Mouse (Mus musculus) heart, embryonic 14.5 days (tissue): ENCODE measurements around the gene Col15a1. TPM values are rescaled to one million over a fixed set of nuclear protein-coding genes. Genes with fewer than 3 reads are reported as not detected.

Source experiments
- ATAC-seq: fragments of 200-750 bp; cut with Nextera tagmentation; 2 replicates; pipeline ENCODE4 v1.8.0; 2017; ENCODE audit warnings: low read depth, moderate TSS enrichment; ENCODE audit not compliant: insufficient number of reproducible peaks, insufficient read depth, low FRiP score
- H3K27ac ChIP-seq, 2 experiments: fragments of 200-500 bp in 1 of 2; fragments of 300-500 bp in 1 of 2; sonication (generic) in 1 of 2; replicated peaks in 1 of 2; 2 replicates each; pipeline ENCODE4 v1.5.1; 2012 to 2014; ENCODE audit warnings: low read depth in 2 of 2, low read length in 2 of 2, control low read depth in 1 of 2, mild to moderate bottlenecking in 1 of 2, mixed read lengths in 1 of 2; ENCODE audit not compliant: control insufficient read depth in 1 of 2, insufficient read depth in 1 of 2
- H3K27me3 ChIP-seq: fragments of 300-500 bp; sonication (generic); 2 replicates; pipeline ENCODE4 v1.6.1; 2014; ENCODE audit warnings: mild to moderate bottlenecking, low read length, control low read depth; ENCODE audit not compliant: control insufficient read depth, insufficient read depth
- H3K36me3 ChIP-seq: fragments of 300-500 bp; sonication (generic); 2 replicates; pipeline ENCODE4 v1.6.1; 2014; ENCODE audit warnings: mild to moderate bottlenecking, control low read depth, low read length, mixed read lengths; ENCODE audit not compliant: control insufficient read depth, insufficient read depth
- H3K4me1 ChIP-seq, 2 experiments: fragments of 200-500 bp in 1 of 2; fragments of 300-500 bp in 1 of 2; sonication (generic) in 1 of 2; 2 replicates each; pipeline ENCODE4 v1.6.1; 2012 to 2014; ENCODE audit warnings: low read length in 2 of 2, control low read depth in 1 of 2, mixed read lengths in 1 of 2; ENCODE audit not compliant: control insufficient read depth in 2 of 2, insufficient read depth in 2 of 2
- H3K4me2 ChIP-seq: fragments of 300-500 bp; sonication (generic); 2 replicates; pipeline ENCODE4 v1.6.1; 2014; ENCODE audit warnings: mild to moderate bottlenecking, low read length
- H3K4me3 ChIP-seq, 2 experiments: fragments of 200-500 bp in 1 of 2; fragments of 300-500 bp in 1 of 2; sonication (generic) in 1 of 2; 2 replicates each; pipeline ENCODE4 v1.5.1; 2012 to 2014; ENCODE audit warnings: low read length in 2 of 2, mild to moderate bottlenecking in 2 of 2, control low read depth in 1 of 2, low read depth in 1 of 2, moderate library complexity in 1 of 2; ENCODE audit not compliant: control insufficient read depth in 1 of 2, insufficient read depth in 1 of 2
- H3K9ac ChIP-seq: fragments of 300-500 bp; sonication (generic); 2 replicates; pipeline ENCODE4 v1.6.1; 2014; ENCODE audit warnings: mild to moderate bottlenecking, low read length
- H3K9me3 ChIP-seq: fragments of 300-500 bp; sonication (generic); 2 replicates; pipeline ENCODE4 v1.6.1; 2016; ENCODE audit warnings: low read length, control low read depth; ENCODE audit not compliant: control insufficient read depth
- WGBS: fragments of 180-500 bp; shearing (Covaris S2); extraction: QIAGEN DNeasy Blood & Tissue Kit; methylation state at CpG from one replicate; pipeline ENCODE4 v1.1.7; 2014; 5-methylcytosine and 5-hydroxymethylcytosine counted together
- polyA plus RNA-seq: library from polyadenylated mRNA; unstranded; fragments of >200 nt; fragmentation: Nextera tagmentation; extraction: Ambion mirVana; gene quantifications from 2 replicates; pipeline ENCODE4 v1.2.1, GENCODE M21; 2014

The Col15a1 gene
- polyA plus RNA-seq, 1 experiment from 2014 or later, result 8.0 TPM

DNA sequence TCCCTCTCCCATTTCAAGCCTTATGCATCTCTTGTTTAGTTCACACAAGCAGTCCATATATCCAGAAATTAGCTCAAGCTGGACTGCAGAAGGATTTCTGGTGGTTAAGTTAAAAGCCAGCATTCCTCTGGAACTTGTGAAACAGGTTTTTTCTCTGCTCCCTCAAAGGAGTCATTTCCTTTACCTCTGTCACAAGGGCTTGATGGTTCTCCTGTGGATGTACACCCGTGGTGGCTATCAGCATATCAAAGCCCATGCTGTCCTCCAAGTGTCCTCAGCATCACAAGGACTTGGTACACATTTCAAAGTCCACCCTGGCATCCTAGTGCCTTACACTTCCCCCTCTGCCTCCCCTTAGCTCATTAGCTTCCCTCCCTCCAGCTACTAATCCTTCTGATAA, 121.3 kb downstream of the Col15a1 start:
- no peak overlapping the region for H3K4me3 ChIP-seq
- no peaks in the 10 kb centered on the region for H3K36me3 ChIP-seq
- no peaks in the 10 kb centered on the region; a peak in 1 of 4 replicates for H3K4me1 ChIP-seq
- H3K27ac ChIP-seq, result no peak overlapping the region
- no peaks in the 10 kb centered on the region for H3K27me3 ChIP-seq
- WGBS, result 13% methylated on average over 1 of the region's 1 CpGs
- H3K9ac ChIP-seq, result no peak overlapping the region
- no peak for ATAC-seq
- no peak overlapping the region for H3K4me2 ChIP-seq
- H3K9me3 ChIP-seq, result no peaks in the 10 kb centered on the region

DNA sequence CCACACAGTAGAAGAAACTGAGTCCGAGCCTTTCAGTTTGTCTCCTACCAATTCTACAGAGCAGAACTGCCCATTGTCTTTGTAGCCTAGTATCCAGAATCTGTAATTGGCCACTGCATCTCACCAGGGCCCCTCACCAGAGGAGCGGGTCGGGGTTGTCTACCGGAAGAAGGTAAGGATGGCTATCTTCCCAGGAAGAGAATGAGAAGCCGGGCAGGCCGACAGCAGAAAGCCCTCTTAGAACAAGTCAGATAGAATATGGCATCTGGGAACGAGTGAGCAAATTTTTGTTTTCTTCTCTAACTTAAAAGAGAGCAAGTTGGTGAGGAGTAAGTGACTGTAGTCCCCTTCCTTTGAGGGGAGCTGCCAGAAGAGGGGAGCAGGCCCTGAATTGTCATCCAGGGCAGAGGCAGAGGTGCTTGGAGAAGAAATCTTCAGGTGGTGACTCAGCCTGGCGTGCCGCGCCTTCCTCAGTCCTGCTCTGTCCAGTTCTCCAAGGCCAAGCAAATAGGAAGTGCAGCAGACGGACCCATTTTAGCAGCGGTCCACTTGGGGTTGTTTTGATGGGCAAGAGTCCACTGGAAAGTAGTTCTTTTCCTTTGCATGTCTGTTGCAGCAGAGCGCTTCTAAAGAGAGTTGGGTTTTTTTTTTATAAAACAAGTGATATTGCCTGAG, 122.6 kb downstream of the Col15a1 start:
- no peak overlapping the region for H3K27ac ChIP-seq
- 79% methylated on average over 13 of the region's 13 CpGs for WGBS
- H3K27me3 ChIP-seq, result no peaks in the 10 kb centered on the region
- no peak overlapping the region for H3K4me3 ChIP-seq
- H3K9ac ChIP-seq, result no peak overlapping the region
- no peaks in the 10 kb centered on the region; a peak in 1 of 4 replicates for H3K4me1 ChIP-seq
- ATAC-seq, result no peak
- no peaks in the 10 kb centered on the region for H3K36me3 ChIP-seq
- H3K9me3 ChIP-seq, result no peaks in the 10 kb centered on the region
- no peak overlapping the region for H3K4me2 ChIP-seq

DNA sequence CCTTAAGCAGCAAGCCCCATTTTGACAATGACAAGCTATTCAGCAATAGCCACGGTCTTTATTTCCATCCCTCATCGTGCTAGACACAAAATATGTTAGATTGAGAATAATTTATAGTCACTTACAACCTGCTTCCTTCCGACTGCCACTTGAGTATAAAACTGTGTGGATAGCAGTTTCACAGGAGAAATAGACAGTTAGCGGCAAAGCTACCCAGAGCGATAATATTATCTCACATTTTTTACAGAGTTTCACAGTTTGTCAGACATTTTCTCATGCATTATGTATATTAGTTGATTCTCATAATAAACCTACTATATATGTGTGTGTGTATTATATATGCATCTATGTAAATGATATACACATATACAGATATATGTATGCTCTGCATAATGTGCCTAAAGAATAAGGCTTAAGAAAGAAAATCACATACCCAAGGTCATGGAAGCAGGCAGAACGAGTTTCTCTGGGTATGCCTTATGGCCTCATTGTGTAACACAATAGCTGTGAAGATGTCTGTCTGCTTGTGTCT, 124.9 kb downstream of the Col15a1 start:
- Histone ChIP-seq H3K9me3 (no peaks in the 10 kb centered on the region), H3K36me3 (no peaks in the 10 kb centered on the region), H3K27me3 (no peaks in the 10 kb centered on the region), H3K4me1 (no peaks in the 10 kb centered on the region; a peak in 1 of 4 replicates), H3K9ac (no peak overlapping the region), H3K27ac (no peak overlapping the region), H3K4me3 (no peak overlapping the region), H3K4me2 (no peak overlapping the region)
- 84% methylated on average over 6 of the region's 6 CpGs for WGBS
- no peak for ATAC-seq

DNA sequence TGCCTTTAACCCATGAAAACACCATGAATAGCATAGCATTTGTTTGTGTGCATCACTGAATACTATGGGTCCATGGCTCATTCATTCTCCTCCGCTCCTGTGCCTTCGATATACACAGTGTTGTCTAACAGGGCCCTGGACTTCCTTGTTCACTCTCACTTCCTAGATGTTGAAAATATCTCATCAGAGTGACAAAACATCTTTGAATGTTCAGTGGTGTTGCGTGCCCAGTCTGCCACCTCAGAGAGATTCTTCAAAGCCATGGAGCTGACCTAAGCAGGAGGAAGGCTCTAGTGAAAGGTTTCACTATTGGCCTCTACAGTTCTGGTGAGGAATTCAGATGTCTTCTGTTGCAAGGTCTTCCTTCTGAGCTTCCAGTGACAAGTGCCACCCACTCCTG, 125.6 kb downstream of the Col15a1 start:
- Histone ChIP-seq H3K9me3 (no peaks in the 10 kb centered on the region), H3K27me3 (no peaks in the 10 kb centered on the region), H3K9ac (no peak overlapping the region), H3K4me3 (no peak overlapping the region), H3K27ac (no peak overlapping the region), H3K4me2 (no peak overlapping the region), H3K36me3 (no peaks in the 10 kb centered on the region), H3K4me1 (no peaks in the 10 kb centered on the region; a peak in 1 of 4 replicates)
- ATAC-seq, result no peak
- WGBS, result 79% methylated on average over 3 of the region's 3 CpGs

DNA sequence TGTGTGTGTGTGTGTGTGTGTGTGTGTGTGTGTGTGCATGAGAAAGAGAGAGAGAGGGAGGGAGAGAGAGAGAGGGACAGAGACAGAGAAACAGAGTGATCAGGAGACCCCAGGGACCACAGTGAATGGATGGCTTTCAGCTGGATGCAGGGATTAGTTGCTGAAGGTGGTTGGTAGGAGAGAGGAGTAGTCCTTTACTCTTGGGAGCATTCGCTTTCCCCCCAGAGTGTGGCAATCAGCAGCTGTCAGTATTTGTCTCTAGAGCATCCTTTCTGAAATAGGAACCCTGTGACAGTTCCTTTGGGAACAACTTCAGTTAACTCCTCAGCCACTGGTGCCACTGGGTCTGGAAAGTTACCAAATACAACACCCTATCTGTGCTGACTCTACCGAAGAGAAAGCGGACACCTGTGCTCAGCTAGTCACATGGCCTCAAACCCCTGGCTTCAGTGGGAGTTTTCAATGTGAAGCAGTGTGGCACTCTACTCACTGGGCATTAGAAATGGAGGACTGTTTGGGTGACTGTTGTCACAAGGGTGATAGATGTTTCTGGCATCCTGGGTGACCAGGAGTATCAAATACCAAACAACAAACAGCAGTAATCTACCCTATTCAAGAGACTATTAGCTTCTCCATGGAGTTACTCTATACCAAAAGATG, 129.1 kb downstream of the Col15a1 start:
- no peak overlapping the region for H3K4me2 ChIP-seq
- no peaks in the 10 kb centered on the region for H3K9me3 ChIP-seq
- H3K27me3 ChIP-seq, result no peaks in the 10 kb centered on the region
- ATAC-seq, result no peak
- H3K36me3 ChIP-seq, result no peaks in the 10 kb centered on the region
- no peak overlapping the region for H3K9ac ChIP-seq
- peaks cover 7 to 8% of the 10 kb centered on the region in 2 experiments; a peak in 3 of 4 replicates for H3K4me1 ChIP-seq
- no peak overlapping the region for H3K4me3 ChIP-seq
- 52% methylated on average over 3 of the region's 3 CpGs for WGBS
- no peak overlapping the region for H3K27ac ChIP-seq

DNA sequence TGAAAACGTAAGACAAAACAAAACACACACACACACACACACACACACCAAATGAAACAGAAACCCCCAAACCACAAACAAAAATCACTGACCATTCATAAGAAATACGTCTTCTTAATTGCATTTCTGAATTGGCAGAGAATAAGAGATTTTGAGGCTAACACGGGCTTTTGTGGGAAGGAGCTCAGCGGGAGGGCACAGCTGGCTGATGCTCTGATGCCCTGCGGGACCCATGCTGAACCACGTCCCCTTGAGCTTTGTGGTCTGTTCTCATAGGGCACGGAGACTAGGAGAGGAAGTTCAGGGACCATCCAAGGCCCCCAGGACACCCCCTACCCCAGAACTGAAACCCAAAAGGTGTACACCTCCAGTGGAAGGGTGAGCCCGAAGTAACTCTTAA, 134.7 kb downstream of the Col15a1 start:
- Histone ChIP-seq H3K36me3 (no peaks in the 10 kb centered on the region), H3K27ac (no peak overlapping the region), H3K9me3 (no peaks in the 10 kb centered on the region), H3K4me3 (no peak overlapping the region), H3K4me1 (peaks cover 8 to 9% of the 10 kb centered on the region in 2 experiments; a peak in 3 of 4 replicates), H3K27me3 (no peaks in the 10 kb centered on the region), H3K4me2 (0 out of 2 replicates have a peak overlapping the region, but pooled peaks have one; percentile 4), H3K9ac (no peak overlapping the region)
- WGBS, result 51% methylated on average over 8 of the region's 8 CpGs
- ATAC-seq, result no peak

DNA sequence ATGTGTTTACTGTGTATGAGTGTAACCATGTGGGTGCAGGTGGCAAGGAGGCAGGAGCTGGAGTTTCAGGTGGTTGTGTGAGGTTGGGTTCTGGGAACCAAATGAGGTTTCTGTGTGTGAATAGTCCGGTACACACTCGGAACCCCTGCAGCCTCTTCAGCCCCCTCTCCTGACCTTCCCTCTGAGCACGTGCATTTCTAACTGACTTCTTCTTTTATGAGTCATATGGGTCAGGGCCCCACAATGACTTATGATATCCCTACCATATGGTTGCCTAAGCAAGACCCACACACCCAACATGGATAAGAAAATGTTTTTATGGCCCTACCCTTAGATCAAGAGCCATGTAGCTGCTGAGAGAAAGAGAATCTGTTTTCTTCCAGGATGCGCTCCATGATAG, 139.1 kb downstream of the Col15a1 start:
- Histone ChIP-seq H3K27ac (no peak overlapping the region), H3K36me3 (no peaks in the 10 kb centered on the region), H3K4me1 (peaks cover 4 to 5% of the 10 kb centered on the region in 2 experiments; a peak in 1 of 4 replicates), H3K27me3 (no peaks in the 10 kb centered on the region), H3K4me3 (no peak overlapping the region), H3K9me3 (no peaks in the 10 kb centered on the region), H3K4me2 (no peak overlapping the region), H3K9ac (no peak overlapping the region)
- 80% methylated on average over 4 of the region's 4 CpGs for WGBS
- ATAC-seq, result no peak
